Mouse (Mus musculus): ENCODE data around the gene Wnt7a. TPM values are rescaled to one million over a fixed set of nuclear protein-coding genes. Genes with fewer than 3 reads are reported as not detected.

Gene Wnt7a
- total and polyA plus RNA-seq, 3 experiments, result not detected

GRCm38 (mm10) chr6:91347721-91348120 is 63.4 kb downstream of the Wnt7a start (continued):
- TF ChIP-seq EP300 (IDR thresholded peaks at IDR 0.05; ENCODE audit: low read depth in 1 of 2, low read length in 2 of 2), result no peak
- no peak for TF ChIP-seq ZMIZ1 (IDR thresholded peaks at IDR 0.05; ENCODE audit: low read depth, low read length)
- no peak for TF ChIP-seq ZC3H11A (IDR thresholded peaks at IDR 0.05; ENCODE audit: low read depth, low read length)

DNA sequence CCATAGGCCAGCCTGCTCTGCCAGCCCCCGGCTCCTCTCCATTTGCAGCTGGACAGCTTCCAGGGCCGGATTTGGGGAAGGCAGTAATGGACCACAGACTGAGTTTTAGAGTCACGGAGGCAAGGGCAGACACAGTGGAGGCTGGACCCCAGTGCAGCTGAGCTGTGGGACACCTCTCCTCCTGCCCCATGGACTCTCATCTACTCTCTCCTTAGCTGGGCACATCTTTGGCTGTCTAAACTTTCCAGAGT is 64.3 kb downstream of the Wnt7a start:
- Histone ChIP-seq H3K27me3 (ENCODE audit: control insufficient read depth in 1 of 2, insufficient read depth in 2 of 2, low read length in 2 of 2) (peaks cover 3 to 9% of the 10 kb centered on the region in 2 experiments; a peak in 3 of 4 replicates), H3K4me1 (ENCODE audit: control insufficient read depth in 1 of 2, insufficient read depth in 2 of 2, low read length in 2 of 2) (no peaks in the 10 kb centered on the region), H3K27ac (ENCODE audit: control insufficient read depth, low read depth, low read length) (no peak overlapping the region), H3K79me2 (ENCODE audit: control insufficient read depth, insufficient read depth, low read length, poor library complexity) (no peaks in the 10 kb centered on the region), H3K9ac (ENCODE audit: control insufficient read depth, low read depth, low read length, poor library complexity, severe bottlenecking) (no peak overlapping the region), H3K9me3 (replicated peaks; ENCODE audit: insufficient read depth, low read length) (no peaks in the 10 kb centered on the region), H3K36me3 (ENCODE audit: control insufficient read depth in 1 of 2, insufficient read depth in 2 of 2, low read length in 2 of 2) (no peaks in the 10 kb centered on the region), H3K4me3 (ENCODE audit: control insufficient read depth in 1 of 2, insufficient read depth in 1 of 2, low read depth in 2 of 2, low read length in 2 of 2) (no peak overlapping the region)
- DNase-seq (ENCODE audit: low read depth, low spot score), result no peak
- no peak for TF ChIP-seq SIN3A (IDR thresholded peaks at IDR 0.05; ENCODE audit: low read length)
- no peak for TF ChIP-seq ETS1 (IDR thresholded peaks at IDR 0.05; ENCODE audit: low read depth, low read length)
- no peak for TF ChIP-seq GABPA (IDR thresholded peaks at IDR 0.05; ENCODE audit: low read depth, low read length)
- TF ChIP-seq CHD1 (IDR thresholded peaks at IDR 0.05; ENCODE audit: low read depth, low read length), result no peak
- no peak for TF ChIP-seq MAFK (IDR thresholded peaks at IDR 0.05; ENCODE audit: borderline replicate concordance, low read depth, low read length)

- H3K27ac ChIP-seq (ENCODE audit: control insufficient read depth, low read depth, low read length), result no peak overlapping the region
- DNase-seq (ENCODE audit: low read depth, low spot score), result no peak
- no peaks in the 10 kb centered on the region for H3K9me3 ChIP-seq (replicated peaks; ENCODE audit: insufficient read depth, low read length)
- no peak overlapping the region for H3K4me3 ChIP-seq (ENCODE audit: control insufficient read depth in 1 of 2, insufficient read depth in 1 of 2, low read depth in 2 of 2, low read length in 2 of 2)
- H3K27me3 ChIP-seq (ENCODE audit: control insufficient read depth in 1 of 2, insufficient read depth in 2 of 2, low read length in 2 of 2), result peaks cover 3 to 9% of the 10 kb centered on the region in 2 experiments; a peak in 3 of 4 replicates
- H3K4me1 ChIP-seq (ENCODE audit: control insufficient read depth in 1 of 2, insufficient read depth in 2 of 2, low read length in 2 of 2), result no peaks in the 10 kb centered on the region
- TF ChIP-seq NRF1 (IDR thresholded peaks at IDR 0.05; ENCODE audit: insufficient read depth, low read depth, low read length, poor library complexity, severe bottlenecking) (no peak), E2F4 (IDR thresholded peaks at IDR 0.05; ENCODE audit: borderline replicate concordance, low read depth, low read length) (no peak), CHD1 (IDR thresholded peaks at IDR 0.05; ENCODE audit: low read depth, low read length) (no peak), ZMIZ1 (IDR thresholded peaks at IDR 0.05; ENCODE audit: low read depth, low read length) (no peak), POLR2A (IDR thresholded peaks at IDR 0.05; ENCODE audit: control insufficient read depth in 1 of 2, insufficient read depth in 1 of 2, low read depth in 1 of 2, low read length in 2 of 2, poor library complexity in 1 of 2) (no peak), ZC3H11A (IDR thresholded peaks at IDR 0.05; ENCODE audit: low read depth, low read length) (no peak), GATA1 (IDR thresholded peaks at IDR 0.05; ENCODE audit: low read depth, low read length) (no peak), SIN3A (IDR thresholded peaks at IDR 0.05; ENCODE audit: low read length) (no peak), POLR2AphosphoS2 (IDR thresholded peaks at IDR 0.05; ENCODE audit: low read length) (no peak), CTCF (IDR thresholded peaks at IDR 0.05 in 2 of 3, conservative IDR thresholded peaks at IDR 0.05 in 1 of 3; ENCODE audit: control insufficient read depth in 1 of 3, insufficient read depth in 1 of 3, low read depth in 2 of 3, low read length in 3 of 3, poor library complexity in 1 of 3, severe bottlenecking in 1 of 3) (no peak), USF1 (IDR thresholded peaks at IDR 0.05; ENCODE audit: low read depth, low read length) (no peak), POLR2AphosphoS5 (IDR thresholded peaks at IDR 0.05; ENCODE audit: borderline replicate concordance, low read depth, low read length) (no peak), MAZ (IDR thresholded peaks at IDR 0.05; ENCODE audit: low read depth, low read length) (no peak), MEF2A (IDR thresholded peaks at IDR 0.05; ENCODE audit: extremely low read depth, insufficient replicate concordance, low read depth, low read length, poor library complexity, severe bottlenecking) (no peak), TCF12 (IDR thresholded peaks at IDR 0.05; ENCODE audit: low read depth, low read length) (no peak), RCOR1 (IDR thresholded peaks at IDR 0.05; ENCODE audit: low read depth, low read length) (no peak), MXI1 (IDR thresholded peaks at IDR 0.05; ENCODE audit: low read depth, low read length) (no peak)
- H3K9ac ChIP-seq (ENCODE audit: control insufficient read depth, low read depth, low read length, poor library complexity, severe bottlenecking), result no peak overlapping the region
- H3K79me2 ChIP-seq (ENCODE audit: control insufficient read depth, insufficient read depth, low read length, poor library complexity), result no peaks in the 10 kb centered on the region
- H3K36me3 ChIP-seq (ENCODE audit: control insufficient read depth in 1 of 2, insufficient read depth in 2 of 2, low read length in 2 of 2), result no peaks in the 10 kb centered on the region
Measured at GRCm38 (mm10) chr6:91346071-91346905, 64.9 kb downstream of the Wnt7a start.

All from MEL (cell line).